Mouse (Mus musculus): Measurements from ENCODE around the gene C130026I21Rik.
"Not testable (repeated sequence)": the region's sequence is repeated elsewhere in the genome, so short reads cannot be mapped to it uniquely, and the experiment has no call there.

The C130026I21Rik gene

DNA sequence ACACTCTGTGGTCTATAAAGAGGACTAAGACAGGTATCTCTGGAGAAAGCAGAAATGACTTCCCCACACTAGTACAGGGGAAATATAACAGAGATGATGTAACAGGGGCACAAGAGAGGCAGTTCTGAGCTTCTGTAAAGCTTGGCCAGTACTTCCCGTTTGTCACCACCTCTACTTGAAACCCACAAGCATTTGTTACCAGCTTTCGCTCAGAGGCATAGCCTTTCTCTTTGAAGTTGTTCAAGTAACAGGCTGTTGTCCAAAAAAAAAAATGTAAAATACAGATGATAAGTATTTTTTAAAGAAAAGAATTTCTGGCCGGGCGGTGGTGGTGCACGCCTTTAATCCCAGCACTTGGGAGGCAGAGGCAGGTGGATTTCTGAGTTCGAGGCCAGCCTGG lies 236.8 kb downstream of the C130026I21Rik start:
- DNase-seq (ENCODE audit: low spot score) = not testable (repeated sequence)

DNA sequence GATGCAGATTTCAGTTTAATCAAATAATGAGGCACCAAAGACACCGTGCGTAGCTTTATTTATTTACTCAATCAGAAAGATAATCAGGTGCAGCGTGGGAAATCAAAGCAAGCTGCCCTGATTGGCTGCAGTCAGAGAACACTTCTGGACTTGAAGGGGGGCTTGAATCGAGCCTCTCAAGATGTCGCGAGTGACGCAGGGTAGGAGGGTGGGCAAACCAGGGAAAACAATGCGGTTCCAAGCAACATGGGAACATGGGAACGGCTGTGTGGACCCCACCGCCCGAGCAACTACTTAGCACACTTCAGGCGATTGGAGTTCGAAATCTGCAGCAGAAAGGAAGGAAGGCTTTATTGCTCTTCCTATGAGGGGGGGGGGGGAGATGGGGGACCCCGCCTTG lies 240.2 kb downstream of the C130026I21Rik start:
- DNase-seq (ENCODE audit: low spot score) = not testable (repeated sequence)

DNA sequence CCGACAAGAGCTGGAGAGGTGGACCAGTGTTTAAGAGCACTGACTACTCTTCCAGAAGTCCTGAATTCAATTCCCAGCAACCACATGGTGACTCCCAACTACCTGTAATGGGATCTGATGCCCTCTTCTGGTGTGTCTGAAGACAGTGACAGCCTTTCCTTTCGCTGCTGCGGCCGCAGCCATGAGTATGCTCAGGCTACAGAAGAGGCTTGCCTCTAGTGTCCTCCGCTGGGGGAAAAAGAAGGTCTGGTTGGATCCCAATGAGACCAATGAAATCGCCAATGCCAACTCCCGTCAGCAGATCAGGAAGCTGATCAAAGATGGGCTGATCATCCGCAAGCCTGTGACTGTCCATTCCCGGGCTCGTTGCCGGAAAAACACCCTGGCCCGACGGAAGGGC lies 258.4 kb downstream of the C130026I21Rik start:
- not testable (repeated sequence) for DNase-seq (ENCODE audit: low spot score)

DNA sequence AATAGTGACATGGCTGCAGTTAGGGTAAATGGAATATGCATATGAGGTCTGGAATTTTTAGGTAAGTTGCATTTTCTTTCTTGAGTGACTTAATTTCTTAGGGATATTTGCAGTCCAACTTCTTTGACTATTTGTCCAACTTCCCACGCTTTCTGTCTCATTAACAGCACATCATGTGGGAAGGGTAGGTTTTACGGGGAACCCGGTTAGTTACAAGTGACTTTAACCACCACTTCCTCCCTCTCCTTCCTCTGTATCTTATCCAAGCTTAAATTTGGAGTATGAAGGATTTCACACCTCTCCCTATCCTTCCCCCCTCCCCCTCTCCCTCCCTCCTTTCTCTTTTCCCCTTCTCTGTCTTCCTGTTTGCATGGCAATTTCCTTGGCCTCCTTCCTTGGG lies 259.4 kb downstream of the C130026I21Rik start:
- DNase-seq (ENCODE audit: low spot score) = not testable (repeated sequence)

DNA sequence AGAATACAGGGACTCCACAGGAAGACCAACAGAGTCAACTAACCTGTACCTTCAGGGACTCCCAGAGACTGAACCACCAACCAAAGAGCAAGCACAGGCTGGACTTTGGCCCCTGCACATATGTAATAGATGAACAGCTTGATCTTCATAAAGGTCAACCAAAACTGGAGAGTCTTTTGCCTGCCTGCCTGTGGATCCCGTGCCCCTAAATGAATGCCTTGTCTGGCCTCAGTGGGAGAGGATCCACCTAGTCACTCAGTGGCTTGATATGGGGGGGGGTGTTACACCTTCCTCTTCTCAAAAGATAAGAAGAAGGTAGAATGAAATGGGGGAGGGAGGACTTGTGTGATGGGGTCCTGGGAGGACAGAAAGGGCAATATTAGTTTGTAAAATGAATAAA lies 262.6 kb downstream of the C130026I21Rik start:
- DNase-seq (ENCODE audit: low spot score) = not testable (repeated sequence)

DNA sequence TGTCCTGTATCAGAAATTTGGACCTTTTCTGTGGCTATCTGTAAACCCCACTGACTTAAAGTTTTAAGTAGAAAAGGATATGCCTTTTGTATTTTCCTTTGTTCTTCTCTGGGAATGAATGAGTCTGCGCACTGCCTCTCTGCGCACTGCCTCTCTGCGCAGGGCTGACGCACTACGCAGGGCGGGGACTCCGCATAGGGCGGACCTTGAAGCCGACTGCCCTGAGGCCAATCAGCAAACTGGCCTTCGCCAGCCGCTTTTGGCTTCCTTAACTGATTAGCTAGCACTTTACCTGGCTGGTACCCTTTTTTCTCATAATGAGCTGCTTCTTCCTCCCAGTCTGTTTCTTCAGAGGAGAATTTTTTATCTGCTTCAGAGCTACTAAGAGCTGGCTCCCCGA lies 271.1 kb downstream of the C130026I21Rik start:
- not testable (repeated sequence) for DNase-seq (ENCODE audit: low spot score)

DNA sequence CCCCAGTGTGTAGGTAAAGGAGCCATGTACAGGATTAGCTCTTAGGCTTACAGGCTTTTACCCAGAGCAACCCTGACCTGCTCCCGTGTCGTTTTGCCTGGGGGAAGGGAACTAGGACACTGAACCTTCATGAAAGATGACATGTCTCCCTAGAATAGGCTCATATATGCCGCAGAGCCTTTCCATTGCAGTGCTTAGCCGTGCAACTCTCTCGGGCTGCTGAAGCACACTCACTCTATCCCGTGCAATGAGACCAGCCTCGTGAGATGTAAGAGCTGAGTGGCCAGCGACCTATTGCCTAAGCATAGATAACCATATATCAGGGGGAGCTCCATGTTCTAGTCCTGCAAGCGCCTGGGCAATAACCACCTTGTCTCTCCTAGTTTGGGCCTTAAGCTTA lies 274.1 kb downstream of the C130026I21Rik start:
- not testable (repeated sequence) for DNase-seq (ENCODE audit: low spot score)

DNA sequence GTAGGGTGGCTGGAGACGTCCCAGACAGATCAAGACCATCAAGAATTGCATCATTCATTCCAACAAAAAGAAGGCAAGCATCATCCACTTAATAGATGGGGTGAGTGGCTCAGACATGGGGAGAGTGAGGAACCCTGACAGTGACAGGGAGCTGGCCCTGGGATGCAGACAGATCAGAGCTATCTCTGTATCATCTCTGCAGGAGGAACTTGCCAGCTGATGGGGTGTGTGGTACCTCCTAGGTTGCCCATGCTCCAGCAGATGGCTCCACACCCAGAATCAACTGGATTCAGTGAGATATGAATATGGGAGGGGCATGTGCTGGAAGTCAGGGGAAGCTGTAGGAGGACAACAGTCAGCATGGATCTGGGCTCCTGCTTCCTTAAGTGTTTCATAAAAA lies 275.9 kb downstream of the C130026I21Rik start:
- DNase-seq (ENCODE audit: low spot score) = not testable (repeated sequence)

DNA sequence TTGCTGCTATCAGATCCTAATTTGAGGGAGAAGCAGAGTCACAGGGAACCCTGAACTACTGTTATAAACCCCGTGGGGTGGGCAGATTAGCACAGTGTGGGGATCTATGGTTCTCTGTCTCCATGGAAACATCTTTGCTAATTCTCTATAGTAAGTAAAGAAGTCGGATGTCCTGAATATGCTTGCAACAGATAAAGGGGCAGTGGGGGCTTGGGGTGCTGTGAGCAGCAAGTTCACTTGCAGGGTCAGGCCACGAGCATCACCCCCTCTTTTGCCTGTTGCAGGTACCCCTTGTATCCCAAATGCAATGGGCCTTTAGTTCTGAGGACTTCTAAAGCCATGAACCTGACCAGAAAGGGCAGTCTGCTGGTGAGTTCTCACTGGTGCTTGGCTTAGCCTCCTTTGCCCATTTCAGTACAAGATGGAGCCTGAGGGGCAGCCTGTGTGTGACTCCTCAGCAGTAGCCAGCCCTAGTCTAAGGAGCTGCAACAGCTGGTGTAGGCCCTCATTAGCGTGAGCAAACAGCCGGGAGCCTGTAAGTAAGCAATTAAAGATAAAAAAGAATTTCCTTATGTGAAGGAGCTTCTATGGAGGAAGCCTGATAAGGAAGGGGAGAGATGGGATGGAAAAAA lies 276.6 kb downstream of the C130026I21Rik start:
- DNase-seq (ENCODE audit: low spot score) = not testable (repeated sequence)

DNA sequence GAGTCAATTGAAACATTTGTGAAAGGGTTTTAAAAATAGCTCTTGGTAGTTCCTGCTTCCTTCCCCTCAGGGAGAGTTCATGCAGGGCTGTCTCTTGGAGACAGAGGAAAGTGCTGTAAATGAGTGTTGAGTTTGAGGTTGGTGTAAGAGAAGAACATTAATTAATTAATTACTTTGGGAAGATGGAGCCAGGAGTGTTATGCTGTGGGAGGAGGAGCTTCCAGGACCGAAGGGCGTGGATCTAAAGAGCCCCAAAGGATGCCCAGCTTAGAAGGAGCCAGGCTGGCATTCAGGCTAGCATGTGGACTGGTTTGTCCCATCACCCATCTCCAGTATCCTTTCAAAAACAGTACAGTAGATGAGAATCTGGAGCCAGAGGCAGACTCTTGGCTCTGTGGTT lies 277.1 kb downstream of the C130026I21Rik start:
- not testable (repeated sequence) for DNase-seq (ENCODE audit: low spot score)

DNA sequence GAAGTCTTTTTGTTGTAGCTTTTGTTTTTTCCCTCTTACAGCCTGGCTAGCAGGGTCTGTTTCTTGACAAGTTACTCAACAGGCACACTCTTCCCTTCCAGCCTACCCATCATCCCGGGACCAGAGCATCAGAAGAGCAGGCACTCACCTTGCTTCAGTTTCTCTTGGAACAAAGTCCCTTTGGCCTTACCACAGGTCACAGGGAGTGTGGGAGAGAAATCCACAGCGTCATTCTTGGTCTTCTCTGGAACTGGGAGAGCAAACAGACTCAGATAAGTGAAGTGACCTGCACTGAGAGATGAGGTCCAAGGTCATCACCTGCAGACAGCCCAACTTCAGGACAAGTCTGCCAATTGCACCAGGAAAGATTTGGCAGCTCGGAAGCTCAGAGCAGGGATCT lies 277.5 kb downstream of the C130026I21Rik start:
- not testable (repeated sequence) for DNase-seq (ENCODE audit: low spot score)

DNA sequence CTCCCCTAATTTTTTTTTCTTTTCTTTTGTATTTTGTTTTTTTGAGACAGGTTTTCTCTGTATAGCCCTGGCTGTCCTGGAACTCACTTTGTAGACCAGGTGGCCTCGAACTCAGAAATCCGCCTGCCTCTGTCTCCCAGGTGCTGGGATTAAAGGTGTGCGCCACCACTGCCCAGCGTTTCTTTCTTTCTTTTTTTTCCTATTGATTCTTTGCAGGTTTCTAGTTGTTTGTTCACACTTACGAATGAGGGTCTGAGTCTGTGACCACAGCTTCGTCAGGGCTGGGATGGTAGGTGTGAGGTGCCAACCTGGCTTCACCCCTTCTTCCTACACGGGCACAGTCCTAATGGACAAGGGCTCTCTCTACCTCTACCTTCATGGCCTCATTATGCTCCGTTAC lies 281.3 kb downstream of the C130026I21Rik start:
- DNase-seq (ENCODE audit: low spot score) = not testable (repeated sequence)

DNA sequence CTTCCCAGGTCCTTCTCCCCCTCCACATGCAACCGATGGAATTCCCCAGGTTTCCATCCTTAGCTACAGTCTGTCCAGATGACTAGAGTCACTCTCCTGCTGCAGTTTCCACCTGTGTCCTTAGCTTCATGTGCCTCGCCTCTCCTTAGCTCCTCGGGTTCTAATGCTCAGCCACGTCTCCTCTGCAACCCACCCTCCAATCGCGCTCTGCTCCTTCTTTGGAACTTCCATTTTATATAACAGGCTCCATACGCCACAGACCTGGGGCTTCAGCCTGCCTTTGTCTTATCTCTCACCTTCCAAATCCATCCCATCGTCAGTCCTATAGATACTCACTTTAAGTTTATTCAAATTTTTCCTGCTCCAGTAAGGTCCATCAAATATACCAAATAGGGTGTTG lies 282.6 kb downstream of the C130026I21Rik start:
- not testable (repeated sequence) for DNase-seq (ENCODE audit: low spot score)

DNA sequence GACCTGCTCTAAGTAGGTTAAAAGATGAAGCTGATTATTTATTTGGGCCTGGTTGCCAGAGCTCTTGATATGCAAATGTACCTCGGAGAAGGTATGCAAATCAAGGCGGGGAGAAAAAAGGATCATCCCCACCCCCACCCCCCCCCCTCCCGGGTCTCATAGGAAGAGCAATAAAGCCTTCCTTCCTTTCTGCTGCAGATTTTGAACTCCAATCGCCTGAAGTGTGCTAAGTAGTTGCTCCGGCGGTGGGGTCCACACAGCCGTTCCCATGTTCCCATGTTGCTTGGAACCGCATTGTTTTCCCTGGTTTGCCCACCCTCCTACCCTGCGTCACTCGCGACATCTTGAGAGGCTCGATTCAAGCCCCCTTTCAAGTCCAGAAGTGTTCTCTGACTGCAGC lies 308.6 kb downstream of the C130026I21Rik start:
- not testable (repeated sequence) for DNase-seq (ENCODE audit: low spot score)

DNA sequence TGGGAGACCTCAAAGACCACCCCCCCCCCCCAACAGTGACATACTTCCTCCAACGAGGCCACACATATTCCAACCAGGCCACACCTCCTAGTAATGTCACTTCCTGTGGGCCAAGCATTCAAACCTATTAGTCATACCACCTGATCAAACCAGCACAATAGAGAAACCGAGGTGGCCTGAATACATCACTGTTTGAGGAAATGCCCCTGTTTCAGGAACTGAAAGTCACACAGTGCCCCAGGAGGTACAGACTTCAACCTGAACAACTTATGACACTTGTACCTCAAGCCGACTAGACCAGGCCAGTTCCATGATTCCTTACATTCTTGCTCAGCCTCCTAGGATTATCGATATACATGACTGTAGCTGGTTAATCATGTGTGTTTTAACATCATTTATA lies 312.7 kb downstream of the C130026I21Rik start:
- DNase-seq (ENCODE audit: low spot score) = not testable (repeated sequence)

DNA sequence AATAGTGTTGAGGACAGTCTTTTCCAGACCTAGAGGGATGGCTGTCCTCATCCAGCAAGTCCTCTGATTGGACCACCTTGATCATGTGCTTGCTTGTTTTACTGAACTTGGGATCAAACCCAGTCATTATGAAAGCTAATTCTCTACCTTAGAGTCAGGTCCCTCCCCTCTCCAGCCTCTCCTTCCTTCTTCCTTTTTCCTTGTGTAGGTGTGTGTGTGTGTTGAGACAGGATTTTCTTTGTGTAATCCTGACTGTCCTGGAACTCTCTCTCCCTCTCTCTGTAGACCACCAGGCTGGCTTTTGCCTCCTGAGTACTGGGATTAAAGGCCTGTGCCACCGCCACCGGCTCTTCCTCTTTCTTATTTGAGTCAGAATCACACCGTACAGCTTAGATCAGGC lies 313.6 kb downstream of the C130026I21Rik start:
- DNase-seq (ENCODE audit: low spot score) = not testable (repeated sequence)

DNA sequence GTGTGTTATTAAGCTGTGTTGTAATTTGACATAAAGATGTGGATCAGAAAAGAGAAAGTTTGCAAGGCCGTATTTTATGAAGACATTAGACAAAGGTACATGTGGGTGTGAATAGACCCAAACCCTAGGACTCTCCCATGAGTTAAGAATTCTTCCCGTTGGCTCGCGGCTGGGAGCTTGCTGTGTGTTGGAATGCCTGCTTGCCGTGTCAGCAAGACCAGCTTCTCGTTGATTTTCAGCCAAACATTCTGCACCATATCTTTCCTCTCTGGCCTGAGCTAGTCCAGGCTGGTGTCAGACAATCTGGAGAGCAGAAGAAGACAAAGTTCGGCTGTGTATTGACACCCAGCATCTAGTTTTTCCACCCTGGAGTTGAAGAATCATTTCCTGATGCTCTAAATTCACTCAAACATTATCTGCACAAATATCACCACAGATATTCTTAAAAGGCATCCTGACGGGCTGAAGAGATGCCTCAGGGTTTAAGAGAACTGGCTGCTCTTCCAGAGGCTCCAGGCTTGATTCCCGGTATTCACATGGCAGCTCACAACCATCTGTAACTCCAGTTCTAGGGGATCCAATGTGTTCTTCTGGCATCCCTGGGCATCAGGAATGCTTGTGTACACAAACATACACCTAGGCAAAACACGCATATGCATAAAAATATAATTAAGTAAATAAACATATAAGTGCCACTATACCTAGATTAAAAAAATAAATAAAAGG lies 317.7 kb downstream of the C130026I21Rik start:
- no peak for DNase-seq (ENCODE audit: low spot score)

DNA sequence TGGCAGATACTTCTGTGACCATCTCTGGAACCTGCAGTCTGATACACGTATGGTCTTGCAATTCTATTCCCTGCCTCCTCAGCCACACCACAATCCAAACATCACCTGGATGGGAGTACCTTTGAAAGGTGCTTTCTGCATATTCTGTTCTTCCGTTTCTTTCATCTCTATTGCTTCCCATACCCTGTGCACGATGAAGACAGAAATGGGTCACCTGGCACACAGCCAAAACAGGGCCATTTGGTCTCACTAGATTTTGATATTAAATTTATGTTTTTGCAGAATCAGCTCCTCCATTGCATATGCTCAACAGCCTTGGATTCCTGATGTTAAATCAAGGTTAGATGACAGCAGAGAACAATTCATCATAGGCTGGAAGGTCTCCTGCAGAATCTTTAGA lies 318.8 kb downstream of the C130026I21Rik start:
- DNase-seq (ENCODE audit: low spot score) = no peak

DNA sequence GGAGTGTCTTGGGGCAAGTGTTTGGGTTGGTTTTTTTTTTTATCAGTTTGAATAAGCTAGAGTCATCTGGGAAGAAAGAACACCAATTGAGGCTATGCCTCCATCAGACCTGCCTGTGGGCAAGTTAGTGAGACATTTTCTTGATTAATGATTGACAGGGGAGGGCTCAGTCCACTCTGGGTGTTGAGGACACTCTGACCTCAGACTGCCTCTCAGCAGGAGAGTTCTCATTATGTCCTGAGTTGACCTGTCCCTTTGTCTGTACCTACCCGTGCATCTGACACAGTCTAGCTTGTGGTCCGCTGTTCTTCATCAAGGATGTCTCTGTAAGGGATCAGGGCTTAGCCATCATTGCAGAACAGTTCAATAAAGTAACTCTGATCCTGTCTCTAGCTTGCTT lies 323.0 kb downstream of the C130026I21Rik start:
- DNase-seq (ENCODE audit: low spot score) = no peak

DNA sequence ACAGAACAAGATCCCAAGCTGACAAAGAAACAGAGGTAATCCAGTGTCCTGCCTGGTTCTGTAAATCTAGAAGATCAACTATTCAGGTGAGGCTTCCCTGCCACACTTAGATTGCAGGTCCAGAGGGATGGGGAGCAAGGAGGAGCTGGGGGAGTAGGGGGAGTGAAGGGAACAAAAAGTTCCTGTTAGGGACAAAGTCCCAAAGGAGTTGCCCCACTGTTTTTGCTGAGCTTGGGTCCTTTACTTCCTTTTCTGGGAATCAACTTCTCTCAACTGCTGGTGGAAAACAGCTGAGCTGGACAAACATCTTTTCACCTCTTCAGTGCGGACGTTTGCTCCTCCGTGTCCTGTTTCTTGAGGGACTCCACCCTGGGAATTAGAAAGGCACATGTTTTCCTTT lies 324.4 kb downstream of the C130026I21Rik start:
- no peak for DNase-seq (ENCODE audit: low spot score)

DNA sequence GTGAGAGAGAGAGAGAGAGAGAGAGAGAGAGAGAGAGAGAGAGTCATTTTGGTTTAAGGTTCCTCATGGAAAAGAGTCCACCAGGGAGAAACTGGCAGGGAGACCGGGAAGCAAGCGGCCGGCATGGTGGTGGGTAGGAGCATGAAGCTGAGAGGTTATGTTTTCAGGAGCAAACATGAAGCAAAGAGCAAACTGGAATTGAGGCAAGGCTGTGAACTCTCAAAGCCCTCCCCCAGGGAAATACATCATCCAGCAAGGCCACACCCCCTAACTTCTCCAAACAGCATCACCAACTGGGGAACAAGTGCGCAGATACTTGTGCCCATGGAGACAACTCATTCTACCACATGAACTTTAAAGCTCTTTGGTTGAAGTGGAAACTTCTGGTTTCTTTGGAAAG lies 326.8 kb downstream of the C130026I21Rik start:
- DNase-seq (ENCODE audit: low spot score) = no peak

All from ovary, postnatal 36 days (tissue).